Mouse (Mus musculus): ENCODE measurements around the gene Ankrd6.

The Ankrd6 gene

DNA sequence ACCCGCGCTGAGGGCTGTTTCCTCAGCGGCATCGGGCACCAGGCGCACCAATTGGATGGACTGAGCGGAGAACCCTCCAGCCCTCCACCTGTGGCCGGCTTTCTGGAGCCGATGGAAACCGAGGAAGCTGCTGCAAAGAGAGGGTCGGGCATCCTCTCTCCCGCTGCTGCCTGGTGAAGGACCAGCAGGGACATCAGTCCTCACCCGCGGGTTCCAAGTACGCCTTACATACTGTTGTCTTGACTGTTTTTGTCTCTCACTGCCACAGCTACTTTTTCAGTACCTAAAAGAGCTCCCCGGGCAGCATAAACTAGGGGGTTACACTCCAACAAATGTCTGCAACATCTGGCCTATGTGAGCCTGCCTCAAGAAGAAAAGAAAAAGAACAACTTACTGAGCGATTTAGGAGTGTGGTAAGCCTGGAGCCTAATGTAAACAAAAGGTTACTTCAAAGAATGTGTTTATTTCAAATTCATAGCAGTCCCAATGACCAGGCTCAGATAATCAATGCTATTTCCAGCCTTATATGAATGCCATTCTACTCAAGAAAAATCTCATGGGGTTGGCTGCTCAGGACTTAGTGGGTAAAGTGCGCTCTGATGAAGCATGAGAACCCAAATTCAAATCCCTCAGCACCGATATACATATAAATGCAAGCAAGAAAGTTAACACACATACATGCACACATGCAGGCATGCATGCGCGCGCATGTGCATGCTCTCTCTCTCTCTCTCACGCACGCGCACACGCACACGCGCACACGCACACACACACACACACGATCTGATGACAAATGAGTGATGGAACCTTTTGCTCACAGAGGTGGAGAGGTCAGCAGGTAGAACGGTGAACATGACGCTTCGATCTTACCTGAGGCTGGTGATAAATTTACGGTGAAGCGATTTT is 647 bp upstream of the Ankrd6 start:
- DNase-seq (ENCODE audit: low spot score in 2 of 2), result no peak

DNA sequence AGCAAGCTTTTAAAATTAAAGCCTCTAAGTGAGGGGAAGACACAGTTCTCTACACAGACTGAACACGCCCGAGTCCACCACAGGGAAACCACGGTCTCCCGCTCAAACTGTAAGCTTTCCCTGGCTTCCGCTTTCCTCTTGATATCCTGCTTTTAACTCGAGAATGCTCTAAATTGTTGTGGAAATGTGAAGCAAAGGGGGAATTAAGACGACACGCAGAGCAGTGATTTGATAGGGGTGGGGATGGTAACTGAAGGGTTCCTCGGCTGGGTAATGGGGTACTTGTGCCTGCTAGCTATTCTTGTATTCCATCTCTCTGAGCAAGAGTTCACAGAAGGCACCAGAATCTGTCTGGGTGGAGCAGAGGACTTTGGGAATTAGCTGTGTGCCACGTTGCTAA is 1.9 kb downstream of the Ankrd6 start:
- DNase-seq (ENCODE audit: low spot score in 2 of 2), result no peak

DNA sequence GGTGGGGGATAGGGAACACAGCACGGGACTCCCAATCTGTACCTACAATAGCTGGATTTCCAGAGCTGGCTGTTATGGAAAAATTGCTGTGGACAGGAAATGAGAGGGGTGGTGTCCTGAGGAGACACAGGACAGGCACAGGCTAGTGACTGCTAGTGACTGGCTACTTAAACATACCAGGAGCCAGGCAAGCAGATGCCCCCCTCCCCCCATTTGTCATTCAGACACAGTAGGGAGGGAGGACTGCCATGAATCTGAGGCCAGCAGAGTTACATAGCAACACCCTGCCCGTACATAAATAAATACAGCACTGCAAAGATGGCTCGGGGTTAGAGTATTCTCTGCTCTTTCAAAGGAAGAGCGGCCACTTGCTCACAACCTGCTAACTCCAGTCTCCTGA is 3.0 kb downstream of the Ankrd6 start:
- no peak for DNase-seq (ENCODE audit: low spot score in 2 of 2)

DNA sequence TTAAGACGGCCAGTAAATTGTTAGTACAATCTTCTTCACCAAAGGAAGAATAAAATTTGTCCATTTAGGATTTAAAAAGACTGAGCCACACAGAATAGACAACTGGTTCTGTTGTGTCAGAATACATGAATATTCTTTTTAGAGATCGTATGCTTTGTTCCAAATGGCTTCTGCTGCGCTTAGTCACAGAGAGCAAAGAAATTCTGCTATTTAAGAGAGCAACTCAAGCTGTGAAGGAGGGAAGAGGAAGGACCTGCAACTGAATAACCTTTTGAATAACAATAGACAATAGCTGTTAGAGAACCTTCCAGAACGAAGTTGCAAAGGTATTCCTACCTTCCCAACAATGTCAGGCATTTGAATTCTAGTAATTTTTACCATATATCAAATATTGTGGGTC is 9.7 kb downstream of the Ankrd6 start:
- no peak for DNase-seq (ENCODE audit: low spot score in 2 of 2)

DNA sequence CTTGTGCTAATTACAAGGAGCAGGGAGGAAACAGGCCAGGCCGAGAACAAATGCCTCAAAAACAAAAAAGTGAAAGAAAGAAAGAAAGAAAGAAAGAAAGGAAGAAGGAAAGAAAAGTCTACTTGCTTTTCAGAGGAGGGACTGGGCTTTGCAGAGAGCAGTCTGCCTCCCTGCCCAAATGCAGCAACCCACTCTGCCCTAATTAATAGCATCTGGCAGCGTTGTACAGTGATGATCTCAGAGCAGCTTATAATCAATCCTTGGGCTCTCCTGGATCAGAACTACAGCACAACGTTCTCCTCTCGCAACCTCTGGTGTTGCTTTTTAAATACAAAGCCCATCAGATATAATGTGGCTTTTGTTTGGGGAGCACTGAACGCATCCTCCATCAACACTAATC is 10.7 kb downstream of the Ankrd6 start:
- no peak for DNase-seq (ENCODE audit: low spot score in 2 of 2)

DNA sequence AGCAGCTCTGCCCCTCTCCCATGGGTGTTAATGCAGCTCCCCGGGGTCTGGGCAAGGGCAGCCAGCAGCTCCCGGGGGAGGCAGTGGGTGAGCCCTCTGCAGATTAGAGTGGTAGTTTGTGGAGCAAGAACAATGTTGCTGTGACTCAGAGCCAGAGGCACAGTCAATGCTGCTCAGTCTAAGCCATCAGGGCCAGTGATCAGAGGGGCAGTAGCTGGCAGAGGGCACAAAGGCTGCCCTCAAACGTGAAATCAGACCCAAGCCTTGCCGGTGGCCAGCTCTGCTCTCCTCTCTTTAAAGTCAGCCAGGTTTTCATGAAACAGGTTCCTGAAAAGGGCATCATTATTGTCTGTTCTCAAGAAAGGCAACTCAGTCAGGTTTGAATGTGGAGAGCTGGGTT is 11.1 kb downstream of the Ankrd6 start:
- no peak for DNase-seq (ENCODE audit: low spot score in 2 of 2)

DNA sequence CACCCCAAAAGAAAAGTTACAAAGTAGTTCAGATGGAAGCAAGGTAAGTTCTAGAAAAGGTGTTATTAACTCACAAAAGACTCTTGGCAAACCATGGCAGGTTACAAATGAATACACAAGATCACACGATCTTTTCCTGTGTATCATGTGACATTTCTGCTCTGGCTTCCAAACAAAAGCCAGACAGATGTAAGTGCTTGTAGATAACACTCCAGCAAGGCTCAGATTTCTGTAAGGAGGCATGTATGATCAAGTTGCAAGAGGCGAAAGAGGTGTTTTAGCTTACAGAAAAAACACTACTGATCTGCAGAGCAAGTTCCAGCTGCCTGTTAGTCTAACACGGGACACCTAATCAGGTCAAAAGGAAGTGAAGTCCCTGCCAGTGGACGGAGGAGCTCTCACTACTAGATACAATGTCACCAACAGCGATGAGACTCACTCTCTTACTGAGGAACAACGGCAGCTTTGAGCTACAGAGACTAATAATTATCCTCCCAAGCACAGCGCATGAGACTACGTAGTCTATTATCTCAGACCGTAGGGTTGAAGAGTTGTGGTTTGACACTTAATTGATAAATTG is 13.8 kb downstream of the Ankrd6 start:
- DNase-seq (ENCODE audit: low spot score in 2 of 2), result no peak

DNA sequence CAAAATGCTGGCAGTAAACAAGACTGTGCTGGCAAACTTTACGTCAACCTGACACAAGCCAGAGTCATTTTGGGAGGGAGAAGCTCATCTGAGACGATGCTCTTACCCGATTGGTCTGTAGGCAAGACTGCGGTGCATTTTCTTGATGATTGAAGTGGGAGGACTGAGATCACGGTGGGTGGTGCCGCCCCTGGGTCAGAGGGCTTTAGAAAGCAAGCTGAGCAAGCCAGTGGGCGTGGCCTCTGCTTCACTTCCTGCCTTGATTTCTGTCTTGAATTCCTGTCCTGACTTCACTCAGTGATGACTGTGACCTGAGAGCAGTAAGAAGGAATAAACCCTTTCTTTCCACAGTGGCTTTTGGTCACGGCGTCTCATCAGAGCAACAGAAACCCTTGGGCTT is 18.6 kb downstream of the Ankrd6 start:
- no peak for DNase-seq (ENCODE audit: low spot score in 2 of 2)

DNA sequence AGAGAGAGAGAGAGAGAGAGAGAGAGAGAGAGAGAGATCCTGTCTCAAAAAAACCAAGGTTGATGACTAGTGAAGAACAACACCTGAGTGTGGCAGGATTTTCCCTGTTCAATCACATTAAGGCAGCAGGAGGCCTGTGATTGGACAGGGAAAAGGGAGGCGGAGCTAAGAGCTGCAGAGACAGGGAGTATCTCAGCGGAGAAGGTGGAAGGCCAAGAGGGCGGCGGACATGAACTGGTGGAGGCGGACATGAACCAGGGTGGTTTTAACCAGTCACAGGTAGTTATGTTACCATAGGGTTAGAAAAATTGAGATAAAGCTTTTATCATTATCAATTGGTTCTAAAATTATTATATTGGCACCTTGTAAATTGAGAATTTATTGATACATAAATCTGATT is 20.9 kb downstream of the Ankrd6 start:
- no peak for DNase-seq (ENCODE audit: low spot score in 2 of 2)

DNA sequence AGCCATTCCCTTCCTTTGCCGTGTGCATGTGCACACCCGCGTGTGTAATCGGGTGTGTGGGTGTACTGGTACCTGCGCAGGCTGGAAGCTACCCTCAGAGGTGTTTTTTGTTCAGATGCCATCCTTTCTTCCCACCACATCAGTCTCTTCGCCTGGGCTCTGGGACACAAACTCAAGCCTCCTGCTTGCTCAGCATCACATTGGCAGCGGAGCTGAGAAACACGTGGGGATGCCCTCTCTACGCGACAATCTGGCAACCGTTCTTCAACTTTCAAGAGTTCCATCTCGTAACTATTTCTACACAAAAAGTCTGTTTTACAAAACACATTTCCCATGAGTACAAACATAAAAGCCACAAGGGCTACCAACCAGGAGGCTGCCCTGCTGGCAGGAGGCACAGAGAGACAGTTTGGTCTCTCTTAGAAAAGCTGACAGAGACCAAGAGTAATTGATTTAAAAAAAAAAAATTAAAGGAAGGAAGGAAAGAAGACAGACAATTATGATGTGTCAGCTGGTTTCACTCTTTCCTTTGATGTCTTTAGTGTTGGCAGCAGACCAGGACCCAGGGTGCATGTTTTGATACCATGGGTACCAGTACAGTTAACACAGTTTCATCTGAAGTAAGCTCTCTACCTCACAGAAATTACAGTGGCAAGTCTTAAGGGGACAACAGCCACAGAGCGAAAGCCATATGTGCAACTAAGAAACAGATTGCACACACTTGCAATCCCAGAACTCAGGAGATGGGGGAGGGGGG is 21.8 kb downstream of the Ankrd6 start:
- DNase-seq (ENCODE audit: low spot score in 2 of 2), result no peak

DNA sequence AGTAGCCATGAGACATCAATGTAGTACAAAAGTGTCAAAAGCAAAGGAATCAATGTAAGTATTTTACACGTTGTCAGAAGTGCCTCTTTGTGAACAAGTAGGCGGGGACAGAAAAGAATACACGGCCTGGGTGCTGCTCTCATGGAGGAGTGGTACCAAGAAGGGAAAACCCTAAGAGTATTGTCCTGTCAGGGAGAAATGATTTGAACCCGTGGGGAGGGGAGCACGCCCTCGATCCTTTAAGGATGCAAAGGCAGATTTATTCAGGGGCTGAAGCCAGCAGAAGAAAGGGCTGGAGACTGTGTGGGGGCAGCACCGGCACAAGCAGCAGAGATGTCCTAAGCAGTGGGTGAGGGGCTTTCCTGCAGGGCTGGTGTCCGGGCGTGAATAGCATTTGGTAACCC is 26.7 kb downstream of the Ankrd6 start:
- no peak for DNase-seq (ENCODE audit: low spot score in 2 of 2)

DNA sequence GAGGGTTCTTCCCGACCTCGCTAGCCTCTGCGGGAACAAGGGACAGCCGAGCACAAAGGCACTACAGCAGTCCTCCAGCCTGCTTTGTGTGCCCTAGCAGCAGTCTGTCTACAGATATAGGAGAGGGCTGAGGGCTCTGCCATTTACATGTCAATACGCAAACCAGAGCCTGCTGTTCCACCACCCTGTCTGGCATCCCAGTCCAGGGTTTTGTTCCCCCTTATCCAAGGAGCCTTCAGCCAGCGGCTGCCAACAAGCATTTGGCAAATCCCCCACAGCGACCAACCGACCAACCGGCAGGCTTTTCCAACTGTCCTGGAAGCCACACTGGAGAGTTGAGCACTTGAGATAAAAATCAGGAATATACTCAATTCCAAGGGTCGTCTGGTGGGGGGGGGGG is 27.2 kb downstream of the Ankrd6 start:
- DNase-seq (ENCODE audit: low spot score in 2 of 2), result no peak

DNA sequence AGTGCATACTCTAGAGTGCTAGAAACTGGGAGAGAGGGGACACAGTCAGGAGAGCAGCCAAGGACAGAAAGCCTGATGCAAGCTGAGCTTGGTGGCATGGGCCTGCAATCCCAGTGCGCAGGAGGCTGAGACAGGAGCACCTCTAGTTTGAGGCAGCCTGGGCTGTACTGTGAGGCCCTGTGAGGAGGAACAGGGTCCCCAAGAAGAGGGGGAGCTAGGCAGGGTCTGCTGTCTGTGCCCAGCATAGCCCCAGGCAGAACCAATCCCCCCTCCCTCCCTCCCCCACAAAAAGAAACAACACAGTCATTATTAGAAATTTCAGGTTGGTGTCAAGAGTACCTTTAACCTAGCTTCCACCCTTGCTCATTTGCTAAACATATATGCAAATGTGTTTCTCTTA is 27.8 kb downstream of the Ankrd6 start:
- DNase-seq (ENCODE audit: low spot score in 2 of 2), result no peak

DNA sequence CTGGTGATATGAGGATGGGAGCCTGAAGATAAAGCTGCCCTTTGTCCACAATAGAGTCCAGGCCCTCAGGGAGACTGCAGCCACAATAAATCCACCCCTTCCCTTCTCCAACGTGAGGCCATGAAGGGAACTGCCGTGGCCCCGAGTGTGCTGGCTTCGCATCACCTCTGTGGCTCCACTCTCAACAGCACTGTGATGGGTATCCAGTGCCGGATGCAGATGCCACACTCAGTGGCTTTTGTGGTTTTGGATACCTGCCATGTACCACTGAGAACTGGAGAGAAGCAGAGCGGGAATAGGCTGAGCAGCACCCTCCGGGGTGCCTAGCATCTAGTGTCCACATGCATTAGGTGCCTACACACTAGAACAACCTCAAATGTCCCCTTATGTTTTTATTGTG is 29.8 kb downstream of the Ankrd6 start:
- DNase-seq (ENCODE audit: low spot score in 2 of 2), result no peak

DNA sequence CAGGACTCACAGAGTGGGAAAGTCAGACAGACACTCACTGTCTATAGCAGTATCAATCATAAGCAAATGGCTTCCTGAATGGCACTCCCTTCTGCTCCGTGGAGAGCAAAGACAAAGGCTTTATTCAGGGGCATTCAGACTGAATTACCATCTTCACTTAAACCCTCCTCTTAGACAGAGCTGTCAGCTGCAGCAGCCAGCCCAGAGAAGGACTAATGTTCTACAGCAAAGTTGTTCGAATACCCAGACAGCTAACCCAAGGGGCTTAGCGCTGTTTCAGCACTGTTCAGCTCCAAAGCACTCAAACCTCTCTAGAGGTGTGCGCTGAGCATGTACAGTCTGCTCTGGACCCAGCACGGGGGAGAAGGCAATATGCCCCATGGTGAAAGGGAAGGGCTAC is 32.1 kb downstream of the Ankrd6 start:
- DNase-seq (ENCODE audit: low spot score in 2 of 2), result no peak

DNA sequence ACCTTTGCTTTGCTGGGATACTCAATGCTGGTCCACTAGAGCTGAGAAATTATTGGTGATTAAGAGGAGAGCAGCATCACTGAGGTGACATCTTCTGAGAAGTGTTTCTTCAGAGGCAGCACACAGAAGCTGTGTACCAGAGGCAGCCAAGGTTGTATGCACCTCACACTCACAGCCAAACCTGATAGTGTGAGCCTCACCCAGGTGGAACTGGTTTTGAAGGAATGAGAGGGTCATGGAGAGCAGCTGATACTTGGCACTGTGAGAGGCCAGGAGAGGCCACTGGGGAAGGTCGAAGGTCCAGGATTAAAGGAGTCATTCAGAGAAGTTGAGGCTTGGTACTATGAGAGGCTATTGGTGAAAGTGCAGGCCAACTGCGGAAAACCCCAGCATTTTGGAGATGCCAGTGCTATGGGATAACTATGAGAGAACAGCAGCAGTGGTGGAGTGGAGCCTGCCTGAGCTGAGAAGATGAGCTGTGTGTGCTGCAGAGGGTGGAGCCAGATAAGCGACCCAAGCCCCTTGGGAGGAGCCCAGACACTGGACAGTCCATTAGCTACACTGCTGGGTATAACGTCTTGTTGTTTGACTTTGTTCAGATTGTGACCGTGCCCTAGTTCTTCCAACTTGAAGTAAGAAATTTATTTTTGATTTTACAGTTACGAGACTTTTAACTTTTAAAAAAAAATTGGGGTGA is 33.8 kb downstream of the Ankrd6 start:
- no peak for DNase-seq (ENCODE audit: low spot score in 2 of 2)

DNA sequence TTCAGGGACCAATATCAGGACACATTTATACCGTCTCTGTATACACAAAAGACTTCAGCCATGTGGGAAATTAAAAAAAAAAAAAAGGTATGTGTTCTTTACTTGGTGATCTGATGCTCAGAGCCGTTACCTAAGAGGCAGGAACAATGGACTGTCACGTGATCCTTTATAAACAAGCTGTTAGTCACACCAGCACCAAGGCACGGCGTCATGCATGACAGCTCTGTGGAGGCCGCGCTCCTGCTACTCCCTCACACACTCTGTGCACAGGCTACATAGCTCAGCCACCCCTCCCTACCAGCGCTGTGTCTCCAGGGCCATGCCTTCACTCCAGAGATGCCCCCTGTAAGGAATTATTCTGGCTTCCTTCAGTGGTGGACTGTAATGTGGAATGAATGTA is 34.7 kb downstream of the Ankrd6 start:
- DNase-seq (ENCODE audit: low spot score in 2 of 2), result no peak

DNA sequence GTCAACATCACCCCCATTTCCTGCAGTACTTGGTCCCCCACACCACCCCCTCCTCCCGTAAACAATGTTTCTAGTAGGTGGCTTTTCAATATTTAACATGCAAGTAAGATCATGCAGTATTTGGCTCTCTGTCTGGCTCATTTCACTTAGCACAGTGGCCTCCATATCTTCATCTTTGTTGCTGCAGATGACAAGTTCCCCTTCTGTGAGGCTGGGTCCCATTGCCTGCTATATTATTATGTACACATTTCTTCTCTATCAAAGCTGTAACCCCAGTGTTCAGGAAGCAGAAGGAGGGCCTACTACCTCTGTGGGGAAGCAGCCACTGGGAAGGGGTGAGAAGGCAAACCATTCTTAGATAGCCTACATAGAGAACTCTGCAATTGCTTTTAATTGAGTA is 40.6 kb downstream of the Ankrd6 start:
- no peak for DNase-seq (ENCODE audit: low spot score in 2 of 2)

DNA sequence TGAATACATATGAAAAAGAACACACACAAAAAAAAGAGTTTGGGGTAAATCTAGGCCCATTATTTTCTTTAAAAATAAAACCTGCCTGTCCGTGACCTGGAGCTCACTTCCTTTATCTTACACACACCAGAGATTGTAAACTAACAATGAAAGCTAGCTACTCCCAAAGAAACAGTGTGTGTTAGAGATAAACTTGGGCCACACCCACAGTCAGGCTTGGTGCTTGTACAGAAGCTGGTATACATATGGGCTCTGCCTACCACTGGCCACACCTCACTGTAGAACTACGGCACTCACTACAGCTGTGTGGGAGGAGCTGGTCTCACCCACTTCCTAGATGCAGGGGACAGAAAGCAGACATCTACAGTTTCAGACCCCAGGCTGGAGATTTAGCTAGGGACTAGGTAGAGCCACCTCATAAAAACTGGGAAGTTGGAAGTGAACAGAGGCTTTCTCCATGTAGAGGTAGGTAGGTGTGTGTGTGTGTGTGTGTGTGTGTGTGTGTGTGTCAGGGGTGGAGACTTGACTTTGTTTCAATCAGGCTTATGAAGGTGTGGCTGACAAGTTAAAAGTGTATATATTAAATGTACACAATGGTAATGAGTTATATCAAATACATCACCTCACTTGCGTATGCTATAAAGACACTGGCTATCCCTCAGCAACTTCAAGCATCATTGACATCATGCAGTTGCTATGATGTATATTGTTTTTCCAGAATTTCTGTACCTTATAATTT is 41.2 kb downstream of the Ankrd6 start:
- no peak for DNase-seq (ENCODE audit: low spot score in 2 of 2)

DNA sequence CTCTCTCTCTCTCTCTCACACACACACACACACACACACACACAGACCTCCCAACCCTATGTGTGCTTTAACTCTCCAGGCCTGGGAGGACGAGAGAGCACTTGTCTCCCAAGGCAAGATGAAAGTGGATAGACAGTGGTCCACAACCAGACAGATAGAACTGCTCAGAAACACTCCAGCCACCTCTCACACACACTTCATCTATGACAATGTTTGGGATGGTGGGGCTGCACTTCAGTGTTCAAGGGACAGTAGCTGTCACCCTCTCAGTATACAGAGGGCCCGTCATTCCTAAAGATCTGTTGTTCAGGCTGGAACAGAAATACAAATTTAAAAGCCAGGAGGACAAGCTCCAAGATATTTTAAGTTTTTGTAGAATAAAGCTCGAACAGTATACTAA is 43.0 kb downstream of the Ankrd6 start:
- no peak for DNase-seq (ENCODE audit: low spot score in 2 of 2)

DNA sequence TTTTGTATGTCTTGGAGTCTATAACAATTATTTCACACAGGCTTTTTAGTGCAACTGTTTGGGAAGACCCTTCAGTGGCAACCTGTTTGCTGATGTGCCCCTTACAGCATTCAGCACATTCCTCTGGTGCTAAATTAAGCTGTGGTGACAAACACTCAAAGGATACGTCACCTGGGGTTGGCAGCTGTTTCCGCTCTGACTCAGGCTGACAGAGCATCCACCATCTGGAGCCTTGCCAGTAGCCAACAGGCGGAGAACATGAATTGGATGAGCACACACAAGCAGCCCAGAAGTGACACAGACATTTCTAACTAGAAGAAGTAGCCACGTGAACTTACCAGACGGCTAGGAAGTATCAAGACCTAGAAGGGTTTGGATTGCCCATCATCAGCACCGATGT is 44.0 kb downstream of the Ankrd6 start:
- DNase-seq (ENCODE audit: low spot score in 2 of 2), result peak; percentile 18 to 43

DNA sequence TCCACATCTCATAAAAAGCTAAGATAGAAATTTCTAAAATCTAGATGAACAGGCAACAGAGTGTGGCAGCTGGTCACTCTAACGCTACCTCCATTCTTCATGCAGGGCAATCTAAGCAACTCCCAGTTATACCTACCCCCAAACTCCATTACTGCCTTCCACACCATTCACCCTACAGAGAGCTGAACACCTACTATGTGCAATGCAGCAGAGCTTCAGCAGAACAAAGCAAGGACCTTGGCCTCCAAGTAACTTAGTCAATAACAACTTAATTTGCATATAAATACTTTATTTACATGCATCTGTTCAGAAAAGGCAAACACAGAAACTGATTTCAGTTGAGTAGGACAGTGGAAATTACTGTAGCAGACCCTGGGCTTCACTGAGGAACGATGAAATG is 44.7 kb downstream of the Ankrd6 start:
- DNase-seq (ENCODE audit: low spot score in 2 of 2), result no peak

Data from frontal cortex, postnatal 25 days (tissue).